Mouse (Mus musculus) limb, embryonic 11.5 days (tissue): ENCODE results near the gene Adig. TPM values are rescaled to one million over a fixed set of nuclear protein-coding genes. Genes with fewer than 3 reads are reported as not detected.

Experiments used
- ATAC-seq: fragments of 200-750 bp; cut with Nextera tagmentation; 2 replicates; pipeline ENCODE4 v1.8.0; 2017; ENCODE audit warnings: low read depth; ENCODE audit not compliant: insufficient number of reproducible peaks, low FRiP score, low TSS enrichment
- DNase-seq: peaks from one replicate; pipeline ENCODE4 v3.0.0-alpha.2; 2015; ENCODE audit warnings: low spot score
- H3K27ac ChIP-seq: fragments of 300-500 bp; sonication (generic); replicated peaks from 2 replicates; pipeline ENCODE4 v1.5.1; 2014; ENCODE audit warnings: low read depth, mild to moderate bottlenecking, low read length
- H3K27me3 ChIP-seq: fragments of 300-500 bp; sonication (generic); 2 replicates; pipeline ENCODE4 v1.6.1; 2014; ENCODE audit warnings: mild to moderate bottlenecking, low read length, mixed read lengths; ENCODE audit not compliant: control insufficient read depth, insufficient read depth
- H3K36me3 ChIP-seq: fragments of 300-500 bp; sonication (generic); 2 replicates; pipeline ENCODE4 v1.6.1; 2014; ENCODE audit warnings: mild to moderate bottlenecking, low read length, moderate library complexity, mixed read lengths; ENCODE audit not compliant: control insufficient read depth, insufficient read depth
- H3K4me1 ChIP-seq: fragments of 300-500 bp; sonication (generic); 2 replicates; pipeline ENCODE4 v1.6.1; 2014; ENCODE audit warnings: low read length, mixed read lengths; ENCODE audit not compliant: control insufficient read depth, insufficient read depth
- H3K4me2 ChIP-seq: fragments of 300-500 bp; sonication (generic); 2 replicates; pipeline ENCODE4 v1.6.1; 2014; ENCODE audit warnings: low read depth, mild to moderate bottlenecking, moderate library complexity; ENCODE audit not compliant: severe bottlenecking
- H3K4me3 ChIP-seq: fragments of 300-500 bp; sonication (generic); 2 replicates; pipeline ENCODE4 v1.5.1; 2014; ENCODE audit warnings: low read depth, low read length
- H3K9ac ChIP-seq: fragments of 300-500 bp; sonication (generic); 2 replicates; pipeline ENCODE4 v1.6.1; 2014; ENCODE audit warnings: mild to moderate bottlenecking, low read length
- H3K9me3 ChIP-seq: fragments of 300-500 bp; sonication (generic); 2 replicates; pipeline ENCODE4 v1.6.1; 2016; ENCODE audit warnings: low read length; ENCODE audit not compliant: control insufficient read depth
- WGBS: fragments of 180-500 bp; shearing (Covaris S2); extraction: QIAGEN DNeasy Blood & Tissue Kit; methylation state at CpG from one replicate; pipeline ENCODE4 v1.1.7; 2014; 5-methylcytosine and 5-hydroxymethylcytosine counted together
- polyA plus RNA-seq: library from polyadenylated mRNA; unstranded; fragments of >200 nt; fragmentation: Nextera tagmentation; extraction: Ambion mirVana; gene quantifications from 2 replicates; pipeline ENCODE4 v1.2.1, GENCODE M21; 2014

The Adig gene
- polyA plus RNA-seq, 1 experiment from 2014 or later, result 0.35 TPM

- Histone ChIP-seq H3K9ac (no peak overlapping the region), H3K27me3 (no peaks in the 10 kb centered on the region), H3K4me2 (no peak overlapping the region), H3K9me3 (no peaks in the 10 kb centered on the region), H3K36me3 (no peaks in the 10 kb centered on the region), H3K4me3 (no peak overlapping the region), H3K27ac (no peak overlapping the region), H3K4me1 (no peaks in the 10 kb centered on the region)
- DNase-seq (no peak), ATAC-seq (no peak)
- 60% methylated on average over 4 of the region's 4 CpGs for WGBS
Measured at GRCm38 (mm10) chr2:158503671-158504070, 1.3 kb downstream of the Adig start.

- no peak overlapping the region for H3K27ac ChIP-seq
- H3K4me1 ChIP-seq, result no peaks in the 10 kb centered on the region
- H3K9ac ChIP-seq, result no peak overlapping the region
- H3K9me3 ChIP-seq, result no peaks in the 10 kb centered on the region
- 83% methylated on average over 5 of the region's 5 CpGs for WGBS
- H3K36me3 ChIP-seq, result no peaks in the 10 kb centered on the region
- H3K4me3 ChIP-seq, result no peak overlapping the region
- DNase-seq (no peak), ATAC-seq (no peak)
- no peaks in the 10 kb centered on the region for H3K27me3 ChIP-seq
- H3K4me2 ChIP-seq, result no peak overlapping the region
Measured at GRCm38 (mm10) chr2:158506475-158506874, 4.1 kb downstream of the Adig start.

GRCm38 (mm10) chr2:158507046-158507445 is 4.6 kb downstream of the Adig start:
- no peaks in the 10 kb centered on the region for H3K27me3 ChIP-seq
- H3K4me1 ChIP-seq, result no peaks in the 10 kb centered on the region
- no peaks in the 10 kb centered on the region for H3K36me3 ChIP-seq
- H3K4me2 ChIP-seq, result no peak overlapping the region
- no peaks in the 10 kb centered on the region for H3K9me3 ChIP-seq
- H3K4me3 ChIP-seq, result no peak overlapping the region
- H3K9ac ChIP-seq, result no peak overlapping the region
- ATAC-seq (no peak), DNase-seq (no peak)
- H3K27ac ChIP-seq, result no peak overlapping the region
- WGBS, result 94% methylated on average over 10 of the region's 10 CpGs

- Histone ChIP-seq H3K27ac (no peak overlapping the region), H3K36me3 (no peaks in the 10 kb centered on the region), H3K4me3 (no peak overlapping the region), H3K9me3 (no peaks in the 10 kb centered on the region), H3K27me3 (no peaks in the 10 kb centered on the region), H3K4me1 (no peaks in the 10 kb centered on the region), H3K9ac (no peak overlapping the region), H3K4me2 (no peak overlapping the region)
- ATAC-seq (no peak), DNase-seq (no peak)
- 81% methylated on average over 6 of the region's 6 CpGs for WGBS
Measured at GRCm38 (mm10) chr2:158510665-158511064, 8.3 kb downstream of the Adig start.

- Histone ChIP-seq H3K4me3 (no peak within 1 kb of the TSS), H3K9ac (no peak within 1 kb of the TSS), H3K36me3 (no peaks in the 10 kb centered on the region), H3K9me3 (no peaks in the 10 kb centered on the region), H3K27ac (no peak within 1 kb of the TSS), H3K4me1 (no peaks in the 10 kb centered on the region), H3K4me2 (no peak within 1 kb of the TSS), H3K27me3 (no peaks in the 10 kb centered on the region)
- no peak for ATAC-seq
- DNase-seq, result no peak
- WGBS, result 84% methylated on average over 10 of the region's 10 CpGs
Measured at GRCm38 (mm10) chr2:158512528-158512927, 10.1 kb downstream of the Adig start, which contains the start of gene Arhgap40. Gene Arhgap40 (plus strand): TSS chr2:158512796.

- H3K4me1 ChIP-seq, result no peaks in the 10 kb centered on the region
- no peaks in the 10 kb centered on the region for H3K9me3 ChIP-seq
- H3K27ac ChIP-seq, result no peak overlapping the region
- no peak overlapping the region for H3K9ac ChIP-seq
- ATAC-seq, result no peak
- no peak for DNase-seq
- H3K27me3 ChIP-seq, result no peaks in the 10 kb centered on the region
- no peak overlapping the region for H3K4me3 ChIP-seq
- H3K4me2 ChIP-seq, result no peak overlapping the region
- no peaks in the 10 kb centered on the region for H3K36me3 ChIP-seq
- 91% methylated on average over 12 of the region's 12 CpGs for WGBS
Measured at GRCm38 (mm10) chr2:158513821-158514336, 11.5 kb downstream of the Adig start.

- DNase-seq (no peak), ATAC-seq (no peak)
- Histone ChIP-seq H3K27ac (no peak overlapping the region), H3K36me3 (no peaks in the 10 kb centered on the region), H3K4me1 (no peaks in the 10 kb centered on the region), H3K4me2 (no peak overlapping the region), H3K4me3 (no peak overlapping the region), H3K9me3 (no peaks in the 10 kb centered on the region), H3K27me3 (no peaks in the 10 kb centered on the region), H3K9ac (no peak overlapping the region)
- 76% methylated on average over 6 of the region's 6 CpGs for WGBS
Measured at GRCm38 (mm10) chr2:158518583-158518982, 16.2 kb downstream of the Adig start.

GRCm38 (mm10) chr2:158519071-158519470 is 16.7 kb downstream of the Adig start:
- DNase-seq (no peak), ATAC-seq (no peak)
- Histone ChIP-seq H3K27ac (no peak overlapping the region), H3K9me3 (no peaks in the 10 kb centered on the region), H3K4me3 (no peak overlapping the region), H3K4me1 (no peaks in the 10 kb centered on the region), H3K9ac (no peak overlapping the region), H3K27me3 (no peaks in the 10 kb centered on the region), H3K4me2 (no peak overlapping the region), H3K36me3 (no peaks in the 10 kb centered on the region)
- 85% methylated on average over 11 of the region's 11 CpGs for WGBS

- Histone ChIP-seq H3K4me3 (no peak overlapping the region), H3K4me2 (no peak overlapping the region), H3K36me3 (no peaks in the 10 kb centered on the region), H3K9ac (no peak overlapping the region), H3K4me1 (no peaks in the 10 kb centered on the region), H3K27me3 (no peaks in the 10 kb centered on the region), H3K27ac (no peak overlapping the region), H3K9me3 (no peaks in the 10 kb centered on the region)
- 75% methylated on average over 6 of the region's 6 CpGs for WGBS
- ATAC-seq (no peak), DNase-seq (no peak)
Measured at GRCm38 (mm10) chr2:158519800-158520199, 17.4 kb downstream of the Adig start.
